Mouse (Mus musculus): Measurements from ENCODE around the gene Tmem170.

Gene Tmem170

GRCm38 (mm10) chr8:111876355-111876948 lies at the start of gene Tmem170:
Tmem170 (minus strand) TSS chr8:111876750.
- in situ Hi-C loops (cut with MboI; ENCODE audit: unreplicated experiment in 2 of 2) = loop anchor here in 1 of 2 experiments (25.0 kb wide), 1 partner anchor 1761 kb away; the partner anchor contains the start of genes Mon1b and Syce1l

GRCm38 (mm10) chr8:111924976-111925375 lies 48.4 kb upstream of the Tmem170 start:
- in situ Hi-C loops (cut with MboI; ENCODE audit: unreplicated experiment in 2 of 2) = no loop called here

- in situ Hi-C loops (cut with MboI; ENCODE audit: unreplicated experiment in 2 of 2) = no loop called here
These were observed 46.8 kb upstream of the Tmem170 start for GRCm38 (mm10) chr8:111923383-111923804.

DNA sequence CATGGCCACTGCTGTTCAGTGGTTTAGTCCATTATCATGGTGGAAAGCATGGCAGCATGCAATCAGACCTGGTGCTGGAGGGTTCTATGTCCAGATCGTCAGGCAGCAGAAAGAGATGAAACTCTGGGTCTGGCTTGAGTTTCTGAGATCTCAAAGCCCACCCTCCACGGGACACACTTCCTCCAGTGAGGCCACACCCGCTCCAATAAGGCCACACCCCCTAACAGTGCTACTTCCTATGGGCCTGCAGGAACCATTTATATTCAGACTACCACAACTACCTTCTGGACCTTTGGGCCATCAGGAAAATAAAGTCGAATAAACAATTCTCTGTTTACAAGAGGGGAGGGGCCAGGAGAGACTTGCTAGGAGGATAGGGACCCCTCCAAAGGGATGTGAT lies 44.4 kb upstream of the Tmem170 start:
- in situ Hi-C loops (cut with MboI; ENCODE audit: unreplicated experiment in 2 of 2) = no loop called here

GRCm38 (mm10) chr8:111919663-111920062 lies 43.1 kb upstream of the Tmem170 start:
- in situ Hi-C loops (cut with MboI; ENCODE audit: unreplicated experiment in 2 of 2) = no loop called here

DNA sequence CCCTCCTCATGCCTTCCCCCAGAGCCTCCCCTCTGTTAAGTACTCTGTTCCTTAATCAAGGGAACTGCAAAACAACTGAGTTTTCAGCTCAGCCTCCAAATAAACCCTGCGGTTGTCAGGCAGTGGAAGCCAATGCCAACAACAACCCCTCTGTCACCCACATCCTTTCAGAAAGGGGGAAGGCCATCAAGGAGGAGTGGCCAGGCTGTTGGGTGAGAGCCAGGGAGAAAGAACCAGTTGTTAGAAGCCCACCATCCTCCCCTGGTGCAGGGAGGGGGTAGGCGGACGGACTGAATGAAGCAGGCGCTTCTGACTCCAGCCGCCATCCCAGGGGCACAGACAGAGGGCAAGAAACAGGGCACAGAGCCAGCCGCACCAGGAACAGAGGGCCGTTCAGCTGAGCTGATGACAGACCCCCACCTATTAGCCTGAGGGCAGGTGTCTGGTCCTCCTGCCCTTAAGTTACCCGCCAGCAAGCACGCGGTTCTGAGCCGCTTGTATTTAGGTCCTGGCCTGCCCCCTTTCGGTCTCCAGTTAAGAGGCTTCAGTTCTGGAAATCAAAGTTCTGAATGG lies 36.4 kb upstream of the Tmem170 start:
- in situ Hi-C loops (cut with MboI; ENCODE audit: unreplicated experiment in 2 of 2) = no loop called here

DNA sequence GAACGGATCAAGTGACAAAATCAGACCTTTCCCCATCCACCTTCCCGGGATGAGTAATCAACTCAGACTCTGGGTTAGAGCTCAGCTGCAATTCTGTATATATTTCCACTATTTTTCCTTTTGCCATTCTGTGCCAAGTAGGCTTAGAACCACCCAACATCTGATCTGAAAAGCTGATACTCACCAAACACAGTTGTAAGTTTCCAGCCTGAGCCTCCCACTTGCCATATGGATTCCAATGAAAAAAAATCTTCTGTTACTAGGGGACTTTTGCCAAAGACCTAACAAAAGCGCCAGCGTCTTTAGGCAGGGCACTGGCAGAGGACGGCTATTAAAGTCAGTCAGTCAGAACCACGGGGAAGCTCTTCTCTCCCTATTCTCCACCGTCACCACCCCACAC lies 35.0 kb upstream of the Tmem170 start:
- in situ Hi-C loops (cut with MboI; ENCODE audit: unreplicated experiment in 2 of 2) = no loop called here

DNA sequence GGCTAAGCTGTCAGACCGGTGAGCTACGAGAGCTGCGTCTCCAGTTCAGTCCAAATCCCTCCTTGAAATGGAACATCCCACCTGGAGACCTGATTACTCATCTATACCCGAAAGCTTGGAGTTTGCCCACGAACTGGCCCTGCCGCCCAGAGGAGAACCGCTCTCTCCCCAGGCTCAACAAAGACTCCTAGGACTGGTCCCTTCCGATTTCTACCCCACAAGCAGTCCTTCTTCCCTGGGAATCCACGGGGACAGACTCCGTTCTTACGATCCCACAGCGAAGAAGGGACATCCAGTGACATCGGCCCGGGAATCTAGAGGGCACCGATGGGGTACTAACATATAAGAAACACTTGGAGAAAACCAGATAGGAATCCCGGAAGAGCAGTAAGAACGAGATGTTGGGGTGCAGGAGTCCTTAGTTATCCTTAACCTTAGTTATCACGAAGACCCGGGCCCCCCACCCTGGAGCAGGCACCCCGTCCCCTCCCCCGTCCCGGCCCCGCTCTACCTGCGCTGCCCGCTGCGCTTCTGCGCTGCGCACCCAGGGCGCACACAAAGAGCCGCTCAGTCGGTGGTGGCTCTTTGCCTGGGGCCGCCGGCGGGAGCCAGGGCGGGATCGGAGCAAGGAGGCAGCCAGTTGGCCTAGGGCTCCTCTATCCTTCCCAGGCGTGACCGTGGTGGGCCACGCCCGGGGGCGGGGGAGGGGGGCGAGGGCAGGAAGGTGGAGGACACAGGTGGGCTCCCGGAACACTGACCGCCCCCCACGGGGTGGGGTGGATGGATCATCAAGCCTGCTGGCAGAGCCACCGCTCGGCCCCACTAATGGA lies 33.3 kb upstream of the Tmem170 start, which contains the start of gene Chst5:
Chst5 (minus strand) TSS at position 827 of the 830 bp plus-strand sequence.
- in situ Hi-C loops (cut with MboI; ENCODE audit: unreplicated experiment in 2 of 2) = no loop called here

DNA sequence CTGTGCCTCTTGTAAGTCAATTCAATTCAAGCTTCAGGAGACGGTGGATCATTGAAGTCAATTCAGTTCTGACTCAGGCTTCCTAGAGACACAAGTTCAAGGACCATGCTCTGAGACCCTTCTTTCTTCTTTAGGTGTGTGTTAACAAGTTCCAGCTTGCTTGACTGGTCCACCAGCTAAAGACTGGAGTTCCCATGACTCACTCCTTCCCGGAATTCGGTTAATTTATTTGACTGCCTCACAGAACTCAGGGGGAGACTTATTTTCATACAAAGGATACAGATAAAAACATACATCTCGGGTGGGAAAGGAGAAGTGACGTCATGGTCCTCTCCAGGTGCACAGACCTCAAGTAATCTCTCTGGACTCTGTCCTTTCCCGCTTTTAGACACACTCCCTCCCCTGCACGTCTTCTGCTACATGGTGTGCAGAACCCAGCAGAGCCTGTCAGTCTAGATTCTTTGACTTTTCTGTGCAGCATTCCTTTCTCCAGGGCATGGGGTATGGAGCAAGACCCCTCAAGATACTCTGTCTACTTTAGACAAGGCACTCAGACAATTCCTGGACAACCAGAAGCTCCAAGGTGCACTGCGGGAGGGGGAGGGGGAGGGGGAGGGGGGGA lies 29.1 kb upstream of the Tmem170 start:
- in situ Hi-C loops (cut with MboI; ENCODE audit: unreplicated experiment in 2 of 2) = no loop called here

DNA sequence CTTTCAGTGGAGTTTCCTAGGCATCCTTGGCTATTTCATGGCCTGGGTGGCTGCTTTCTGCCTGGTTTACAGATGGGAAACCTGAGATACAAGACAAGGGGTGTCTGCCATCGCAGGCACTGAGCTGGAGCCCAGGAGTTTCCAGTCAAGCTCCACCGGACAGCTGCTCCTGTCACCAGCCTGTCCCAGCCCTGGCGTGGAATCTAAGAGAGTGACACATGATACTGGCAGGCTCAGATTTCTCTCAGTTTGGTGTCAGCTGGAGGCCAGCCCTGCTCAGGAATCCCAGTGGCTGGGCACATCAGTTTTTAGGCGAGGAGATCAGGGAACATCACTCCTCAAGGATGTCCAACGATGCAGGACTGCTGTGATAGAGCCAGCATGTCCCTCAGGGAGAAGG lies 25.5 kb upstream of the Tmem170 start:
- in situ Hi-C loops (cut with MboI; ENCODE audit: unreplicated experiment in 2 of 2) = no loop called here

- in situ Hi-C loops (cut with MboI; ENCODE audit: unreplicated experiment in 2 of 2) = loop anchor here in 1 of 2 experiments (25.0 kb wide), 1 partner anchor 1739 kb away; the partner anchor contains the start of genes Mon1b and Syce1l
These were observed 22.0 kb upstream of the Tmem170 start for GRCm38 (mm10) chr8:111898586-111898985.

GRCm38 (mm10) chr8:111894955-111895354 lies 18.4 kb upstream of the Tmem170 start:
- in situ Hi-C loops (cut with MboI; ENCODE audit: unreplicated experiment in 2 of 2) = loop anchor here in 1 of 2 experiments (25.0 kb wide), 1 partner anchor 1742 kb away; the partner anchor contains the start of genes Mon1b and Syce1l

GRCm38 (mm10) chr8:111892615-111893014 lies 16.1 kb upstream of the Tmem170 start:
- in situ Hi-C loops (cut with MboI; ENCODE audit: unreplicated experiment in 2 of 2) = loop anchor here in 1 of 2 experiments (25.0 kb wide), 1 partner anchor 1745 kb away; the partner anchor contains the start of genes Mon1b and Syce1l

GRCm38 (mm10) chr8:111891983-111892382 lies 15.4 kb upstream of the Tmem170 start:
- in situ Hi-C loops (cut with MboI; ENCODE audit: unreplicated experiment in 2 of 2) = loop anchor here in 1 of 2 experiments (25.0 kb wide), 1 partner anchor 1745 kb away; the partner anchor contains the start of genes Mon1b and Syce1l

- in situ Hi-C loops (cut with MboI; ENCODE audit: unreplicated experiment in 2 of 2) = loop anchor here in 1 of 2 experiments (25.0 kb wide), 1 partner anchor 1746 kb away; the partner anchor contains the start of genes Mon1b and Syce1l
These were observed 14.4 kb upstream of the Tmem170 start for GRCm38 (mm10) chr8:111890911-111891303.

GRCm38 (mm10) chr8:111889931-111890910 lies 13.7 kb upstream of the Tmem170 start:
- in situ Hi-C loops (cut with MboI; ENCODE audit: unreplicated experiment in 2 of 2) = loop anchor here in 1 of 2 experiments (25.0 kb wide), 1 partner anchor 1747 kb away; the partner anchor contains the start of genes Mon1b and Syce1l

- in situ Hi-C loops (cut with MboI; ENCODE audit: unreplicated experiment in 2 of 2) = loop anchor here in 1 of 2 experiments (25.0 kb wide), 1 partner anchor 1749 kb away; the partner anchor contains the start of genes Mon1b and Syce1l
These were observed 11.6 kb upstream of the Tmem170 start for GRCm38 (mm10) chr8:111888091-111888650.

- in situ Hi-C loops (cut with MboI; ENCODE audit: unreplicated experiment in 2 of 2) = loop anchor here in 1 of 2 experiments (25.0 kb wide), 1 partner anchor 1750 kb away; the partner anchor contains the start of genes Mon1b and Syce1l
These were observed 10.9 kb upstream of the Tmem170 start for GRCm38 (mm10) chr8:111887479-111887878.
